Mouse (Mus musculus) intestine, embryonic 16.5 days (tissue): ENCODE measurements around the gene Slc15a2. TPM values are rescaled to one million over a fixed set of nuclear protein-coding genes. Genes with fewer than 3 reads are reported as not detected.

Experiments used
- ATAC-seq: fragments of 200-750 bp; cut with Nextera tagmentation; 2 replicates; pipeline ENCODE4 v1.8.0; 2017; ENCODE audit warnings: moderate TSS enrichment, moderate library complexity
- H3K27ac ChIP-seq: fragments of 300-500 bp; sonication (generic); 2 replicates; pipeline ENCODE4 v1.5.1; 2014; ENCODE audit warnings: mild to moderate bottlenecking, low read length
- H3K27me3 ChIP-seq: fragments of 300-500 bp; sonication (generic); replicated peaks from 2 replicates; pipeline ENCODE4 v1.6.1; 2014; ENCODE audit warnings: low read length, control low read depth, mixed read lengths; ENCODE audit not compliant: control insufficient read depth, insufficient read depth
- H3K36me3 ChIP-seq: fragments of 300-500 bp; sonication (generic); 2 replicates; pipeline ENCODE4 v1.6.1; 2014; ENCODE audit warnings: low read length, control low read depth; ENCODE audit not compliant: control insufficient read depth, insufficient read depth
- H3K4me1 ChIP-seq: fragments of 300-500 bp; sonication (generic); 2 replicates; pipeline ENCODE4 v1.6.1; 2014; ENCODE audit warnings: low read length, control low read depth, mixed read lengths; ENCODE audit not compliant: control insufficient read depth, insufficient read depth
- H3K4me2 ChIP-seq: fragments of 300-500 bp; sonication (generic); 2 replicates; pipeline ENCODE4 v1.6.1; 2014; ENCODE audit warnings: low read depth, low read length, control low read depth
- H3K4me3 ChIP-seq: fragments of 300-500 bp; sonication (generic); 2 replicates; pipeline ENCODE4 v1.5.1; 2014; ENCODE audit warnings: mild to moderate bottlenecking, low read length
- H3K9ac ChIP-seq: fragments of 300-500 bp; sonication (generic); 2 replicates; pipeline ENCODE4 v1.6.1; 2014; ENCODE audit warnings: low read depth, low read length
- H3K9me3 ChIP-seq: fragments of 300-500 bp; sonication (generic); 2 replicates; pipeline ENCODE4 v1.6.1; 2016; ENCODE audit warnings: low read length, control low read depth; ENCODE audit not compliant: control insufficient read depth
- WGBS: fragments of 180-500 bp; shearing (Covaris S2); extraction: QIAGEN DNeasy Blood & Tissue Kit; methylation state at CpG from one replicate; pipeline ENCODE4 v1.1.7; 2014; 5-methylcytosine and 5-hydroxymethylcytosine counted together
- polyA plus RNA-seq: library from polyadenylated mRNA; unstranded; fragments of >200 nt; fragmentation: Nextera tagmentation; extraction: Ambion mirVana; gene quantifications from 2 replicates; pipeline ENCODE4 v1.2.1, GENCODE M21; 2015

The Slc15a2 gene
- polyA plus RNA-seq, 1 experiment from 2014 or later: 8.5 TPM

GRCm38 (mm10) chr16:36813680-36814079 lies 28.9 kb upstream of the Slc15a2 start:
- ATAC-seq: no peak
- Histone ChIP-seq H3K4me3 (no peak overlapping the region), H3K36me3 (no peaks in the 10 kb centered on the region), H3K4me1 (no peaks in the 10 kb centered on the region), H3K9ac (no peak overlapping the region), H3K9me3 (no peaks in the 10 kb centered on the region), H3K4me2 (no peak overlapping the region), H3K27me3 (no peaks in the 10 kb centered on the region), H3K27ac (no peak overlapping the region)
- 69% methylated on average over 3 of the region's 3 CpGs for WGBS

GRCm38 (mm10) chr16:36808616-36809015 lies 23.9 kb upstream of the Slc15a2 start:
- no peaks in the 10 kb centered on the region for H3K9me3 ChIP-seq
- no peak overlapping the region for H3K4me3 ChIP-seq
- ATAC-seq: no peak
- H3K27ac ChIP-seq: no peak overlapping the region
- WGBS: 64% methylated on average over 3 of the region's 3 CpGs
- H3K4me1 ChIP-seq: no peaks in the 10 kb centered on the region
- H3K9ac ChIP-seq: no peak overlapping the region
- no peak overlapping the region for H3K4me2 ChIP-seq
- no peaks in the 10 kb centered on the region for H3K36me3 ChIP-seq
- no peaks in the 10 kb centered on the region for H3K27me3 ChIP-seq

- no peaks in the 10 kb centered on the region for H3K9me3 ChIP-seq
Measured at GRCm38 (mm10) chr16:36802361-36802760, 17.6 kb upstream of the Slc15a2 start.

GRCm38 (mm10) chr16:36798334-36798733 lies 13.6 kb upstream of the Slc15a2 start:
- Histone ChIP-seq H3K27ac (no peak overlapping the region), H3K4me2 (no peak overlapping the region), H3K9me3 (no peaks in the 10 kb centered on the region), H3K36me3 (no peaks in the 10 kb centered on the region), H3K4me1 (no peaks in the 10 kb centered on the region), H3K27me3 (no peaks in the 10 kb centered on the region), H3K4me3 (no peak overlapping the region), H3K9ac (no peak overlapping the region)
- WGBS: 88% methylated on average over 2 of the region's 2 CpGs
- no peak for ATAC-seq

More at GRCm38 (mm10) chr16:36802361-36802760, 17.6 kb upstream of the Slc15a2 start:
- H3K4me1 ChIP-seq: no peaks in the 10 kb centered on the region
- H3K36me3 ChIP-seq: no peaks in the 10 kb centered on the region
- H3K27ac ChIP-seq: no peak overlapping the region
- H3K9ac ChIP-seq: no peak overlapping the region
- no peak overlapping the region for H3K4me2 ChIP-seq
- no peak for ATAC-seq
- 83% methylated on average over 3 of the region's 3 CpGs for WGBS
- no peak overlapping the region for H3K4me3 ChIP-seq
- no peaks in the 10 kb centered on the region for H3K27me3 ChIP-seq

- no peaks in the 10 kb centered on the region for H3K4me1 ChIP-seq
- H3K27me3 ChIP-seq: no peaks in the 10 kb centered on the region
- no peak overlapping the region for H3K9ac ChIP-seq
- no peak overlapping the region for H3K4me2 ChIP-seq
- no peaks in the 10 kb centered on the region for H3K36me3 ChIP-seq
- no peak overlapping the region for H3K27ac ChIP-seq
- ATAC-seq: no peak
- 86% methylated on average over 2 of the region's 2 CpGs for WGBS
- no peaks in the 10 kb centered on the region for H3K9me3 ChIP-seq
- H3K4me3 ChIP-seq: no peak overlapping the region
Measured at GRCm38 (mm10) chr16:36794976-36795375, 10.2 kb upstream of the Slc15a2 start.

- H3K36me3 ChIP-seq: no peaks in the 10 kb centered on the region
- 0 out of 2 replicates have a peak, but pooled peaks have one; percentile 38 for ATAC-seq
- no peaks in the 10 kb centered on the region for H3K4me1 ChIP-seq
- no peak overlapping the region for H3K4me3 ChIP-seq
- H3K4me2 ChIP-seq: no peak overlapping the region
- 72% methylated on average over 4 of the region's 4 CpGs for WGBS
- H3K27me3 ChIP-seq: no peaks in the 10 kb centered on the region
- no peaks in the 10 kb centered on the region for H3K9me3 ChIP-seq
- H3K27ac ChIP-seq: no peak overlapping the region
- no peak overlapping the region for H3K9ac ChIP-seq
Measured at GRCm38 (mm10) chr16:36790166-36790565, 5.4 kb upstream of the Slc15a2 start.

- Histone ChIP-seq H3K36me3 (no peaks in the 10 kb centered on the region), H3K9me3 (no peaks in the 10 kb centered on the region), H3K27me3 (no peaks in the 10 kb centered on the region), H3K4me3 (no peak overlapping the region), H3K4me2 (no peak overlapping the region), H3K4me1 (no peaks in the 10 kb centered on the region), H3K9ac (no peak overlapping the region), H3K27ac (no peak overlapping the region)
- no peak for ATAC-seq
- 75% methylated on average over 7 of the region's 7 CpGs for WGBS
Measured at GRCm38 (mm10) chr16:36786466-36786865, 1.7 kb upstream of the Slc15a2 start.

GRCm38 (mm10) chr16:36784146-36784545 lies 616 bp downstream of the Slc15a2 start:
- no peak overlapping the region for H3K27ac ChIP-seq
- ATAC-seq: no peak
- no peak overlapping the region for H3K9ac ChIP-seq
- WGBS: 84% methylated on average over 2 of the region's 2 CpGs
- no peaks in the 10 kb centered on the region for H3K4me1 ChIP-seq
- no peak overlapping the region for H3K4me2 ChIP-seq
- peak overlapping the region; percentile 22 for H3K4me3 ChIP-seq
- no peaks in the 10 kb centered on the region for H3K27me3 ChIP-seq
- H3K9me3 ChIP-seq: no peaks in the 10 kb centered on the region
- no peaks in the 10 kb centered on the region for H3K36me3 ChIP-seq

GRCm38 (mm10) chr16:36775658-36776057 lies 9.1 kb downstream of the Slc15a2 start:
- Histone ChIP-seq H3K27ac (no peak overlapping the region), H3K4me3 (no peak overlapping the region), H3K36me3 (no peaks in the 10 kb centered on the region), H3K27me3 (no peaks in the 10 kb centered on the region), H3K9me3 (no peaks in the 10 kb centered on the region), H3K9ac (no peak overlapping the region), H3K4me1 (no peaks in the 10 kb centered on the region), H3K4me2 (no peak overlapping the region)
- 62% methylated on average over 6 of the region's 6 CpGs for WGBS
- no peak for ATAC-seq

- peak; percentile 84 for ATAC-seq
Measured at GRCm38 (mm10) chr16:36772996-36773395, 11.8 kb downstream of the Slc15a2 start.

More at GRCm38 (mm10) chr16:36772996-36773395, 11.8 kb downstream of the Slc15a2 start:
- 0 out of 2 replicates have a peak overlapping the region, but pooled peaks have one; percentile 22 for H3K4me2 ChIP-seq
- H3K27ac ChIP-seq: peak overlapping the region; percentile 28; the same call in 1 of the 2 replicates
- no peak overlapping the region for H3K4me3 ChIP-seq
- no peaks in the 10 kb centered on the region for H3K4me1 ChIP-seq
- H3K27me3 ChIP-seq: no peaks in the 10 kb centered on the region
- no peaks in the 10 kb centered on the region for H3K9me3 ChIP-seq
- WGBS: 67% methylated on average over 5 of the region's 5 CpGs
- H3K9ac ChIP-seq: no peak overlapping the region
- H3K36me3 ChIP-seq: no peaks in the 10 kb centered on the region
